Mouse (Mus musculus): Measurements from ENCODE around the gene B3gnt8. TPM values are rescaled to one million over a fixed set of nuclear protein-coding genes. Genes with fewer than 3 reads are reported as not detected.

The B3gnt8 gene
- polyA plus RNA-seq, 1 experiment from 2014 or later, result 1.9 TPM

DNA sequence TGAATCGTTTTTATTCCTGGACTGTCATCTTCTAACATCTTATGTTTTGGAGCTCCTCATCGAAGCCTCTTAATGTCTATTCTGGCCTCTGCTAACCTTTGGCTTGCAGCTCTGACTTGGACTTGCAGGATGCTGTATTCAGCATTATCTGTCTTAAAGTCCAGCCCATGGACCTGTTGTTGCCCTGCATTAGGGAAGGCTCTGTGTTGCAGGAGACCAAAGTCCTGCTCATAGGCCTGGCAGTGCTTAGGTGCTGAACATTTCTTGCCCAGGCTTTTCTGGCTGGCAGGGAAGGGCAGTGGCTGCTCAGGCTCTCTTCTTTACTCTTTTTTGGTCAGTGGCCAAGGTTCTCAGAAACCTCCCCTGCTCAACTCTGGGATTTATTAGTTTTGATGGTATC, 19.3 kb upstream of the B3gnt8 start:
- no peaks in the 10 kb centered on the region for H3K9me3 ChIP-seq (replicated peaks)
- no peaks in the 10 kb centered on the region for H3K27me3 ChIP-seq (ENCODE audit: low read depth, poor library complexity, severe bottlenecking)
- no peaks in the 10 kb centered on the region for H3K4me1 ChIP-seq
- H3K36me3 ChIP-seq, result no peaks in the 10 kb centered on the region
- 89% methylated on average over 2 of the region's 2 CpGs for WGBS
- no peak overlapping the region for H3K4me3 ChIP-seq
- DNase-seq (ENCODE audit: low spot score), result no peak
- no peak overlapping the region for H3K27ac ChIP-seq

DNA sequence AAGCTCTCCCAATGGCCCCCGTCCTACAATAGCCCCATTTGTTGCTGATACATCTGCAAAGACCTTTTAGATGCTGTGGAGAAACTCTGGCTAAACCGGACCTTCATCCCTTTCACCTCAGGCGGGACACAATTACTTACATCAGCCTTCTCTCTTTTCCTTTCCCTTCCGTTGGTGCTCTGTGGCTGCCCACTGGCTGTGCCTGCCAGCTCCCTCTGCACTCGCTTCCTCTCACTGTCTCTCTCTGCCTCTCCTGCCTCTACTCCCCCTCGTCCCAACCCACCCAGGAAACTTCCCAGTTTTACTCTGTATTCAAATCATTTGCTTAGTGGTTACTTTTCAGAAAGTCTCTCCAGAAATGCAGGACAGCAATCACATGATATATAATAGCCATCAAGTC, 16.4 kb upstream of the B3gnt8 start:
- no peak overlapping the region for H3K27ac ChIP-seq
- no peaks in the 10 kb centered on the region for H3K36me3 ChIP-seq
- no peaks in the 10 kb centered on the region for H3K4me1 ChIP-seq
- no peaks in the 10 kb centered on the region for H3K9me3 ChIP-seq (replicated peaks)
- 48% methylated on average over 6 of the region's 6 CpGs for WGBS
- no peaks in the 10 kb centered on the region for H3K27me3 ChIP-seq (ENCODE audit: low read depth, poor library complexity, severe bottlenecking)
- DNase-seq (ENCODE audit: low spot score), result no peak
- no peak overlapping the region for H3K4me3 ChIP-seq

DNA sequence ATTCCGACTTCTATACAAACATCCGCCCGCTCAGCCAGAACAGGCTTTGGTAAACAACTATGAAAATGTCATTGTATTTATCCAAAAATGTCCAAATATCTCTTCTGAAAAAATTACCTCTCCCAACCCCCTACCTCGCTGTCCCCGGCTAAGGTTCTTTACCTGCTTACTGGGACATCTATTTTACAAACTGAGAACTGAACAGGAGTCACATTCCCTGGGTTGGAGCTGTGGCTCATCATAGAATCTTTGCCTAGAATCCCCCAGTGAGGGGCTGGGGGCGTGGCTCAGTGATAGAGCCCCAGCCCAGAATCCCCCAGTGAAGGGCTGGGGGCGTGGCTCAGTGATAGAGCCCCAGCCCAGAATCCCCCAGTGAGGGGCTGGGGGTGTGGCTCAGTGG, 15.0 kb upstream of the B3gnt8 start:
- no peak for DNase-seq (ENCODE audit: low spot score)
- Histone ChIP-seq H3K27ac (no peak overlapping the region), H3K27me3 (ENCODE audit: low read depth, poor library complexity, severe bottlenecking) (no peaks in the 10 kb centered on the region), H3K9me3 (replicated peaks) (no peaks in the 10 kb centered on the region), H3K36me3 (no peaks in the 10 kb centered on the region), H3K4me3 (no peak overlapping the region), H3K4me1 (no peaks in the 10 kb centered on the region)
- 58% methylated on average over 7 of the region's 7 CpGs for WGBS

DNA sequence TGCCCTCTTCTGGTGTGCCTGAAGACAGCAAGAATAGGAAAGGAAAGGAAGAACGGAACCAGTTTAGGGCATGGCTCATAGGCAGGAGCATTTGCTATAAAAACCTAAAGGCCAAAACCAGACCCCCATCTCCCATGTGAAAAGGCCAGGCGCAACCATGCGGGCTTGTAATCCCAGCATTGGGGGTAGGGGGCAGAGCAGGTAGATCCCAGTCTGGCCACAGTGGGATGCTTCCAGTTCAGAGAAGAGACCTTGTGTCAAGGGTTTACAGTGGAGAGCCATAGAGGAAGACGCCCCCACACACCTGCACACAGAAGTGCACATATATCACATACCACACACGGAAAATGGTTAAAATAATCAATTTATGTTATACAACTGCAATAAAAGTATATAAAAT, 12.4 kb upstream of the B3gnt8 start:
- Histone ChIP-seq H3K4me1 (no peaks in the 10 kb centered on the region), H3K27ac (no peak overlapping the region), H3K4me3 (no peak overlapping the region), H3K36me3 (no peaks in the 10 kb centered on the region), H3K9me3 (replicated peaks) (no peaks in the 10 kb centered on the region), H3K27me3 (ENCODE audit: low read depth, poor library complexity, severe bottlenecking) (no peaks in the 10 kb centered on the region)
- DNase-seq (ENCODE audit: low spot score), result no peak
- WGBS, result 90% methylated on average over 5 of the region's 5 CpGs

DNA sequence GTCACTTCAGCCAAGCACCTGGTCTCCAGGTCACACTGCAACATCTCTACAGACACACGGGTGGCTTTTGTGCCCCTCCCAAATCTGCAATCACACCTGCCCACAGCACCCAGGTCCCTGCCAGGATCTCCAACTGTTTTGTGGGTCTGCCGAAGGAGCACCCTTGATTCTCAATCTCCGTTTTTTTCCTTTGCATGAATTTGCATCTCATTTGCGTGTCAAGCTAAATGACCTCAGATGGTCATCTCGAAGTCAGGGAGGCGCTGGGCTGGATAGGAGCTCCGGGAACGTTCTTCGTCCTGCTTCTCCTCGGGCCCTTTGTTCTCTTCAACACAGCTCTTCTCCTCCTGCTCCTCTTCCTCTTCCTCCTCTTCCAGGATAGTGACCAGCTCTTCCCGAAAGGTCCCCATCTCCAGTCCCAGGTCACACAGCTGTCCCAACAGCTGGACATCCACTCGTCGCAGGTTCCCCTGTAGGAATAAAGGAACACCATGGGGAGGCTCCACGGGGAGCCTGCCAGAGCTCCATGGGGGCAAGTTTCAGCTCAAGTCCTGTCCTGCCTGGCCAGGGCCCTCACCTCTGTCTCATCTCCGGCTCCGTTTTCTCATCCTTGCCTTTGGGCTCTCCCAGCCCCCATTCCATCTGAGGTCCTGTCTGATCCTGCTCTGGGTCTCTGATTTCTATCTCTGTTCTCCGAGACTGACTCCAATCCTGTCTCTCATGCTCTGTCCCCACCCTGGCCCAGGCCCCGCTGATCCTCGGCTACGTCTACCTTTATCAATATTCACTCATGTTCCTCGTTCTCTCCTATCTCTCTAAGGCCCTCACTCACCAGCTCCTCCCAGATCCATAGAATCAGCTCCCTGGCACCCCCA, 11.4 kb upstream of the B3gnt8 start:
- Histone ChIP-seq H3K4me3 (no peak overlapping the region), H3K27ac (no peak overlapping the region; the same call in 1 of the 2 replicates), H3K4me1 (peaks cover 4% of the 10 kb centered on the region), H3K36me3 (no peaks in the 10 kb centered on the region), H3K9me3 (replicated peaks) (no peaks in the 10 kb centered on the region), H3K27me3 (ENCODE audit: low read depth, poor library complexity, severe bottlenecking) (no peaks in the 10 kb centered on the region)
- DNase-seq (ENCODE audit: low spot score), result no peak
- WGBS, result 78% methylated on average over 21 of the region's 21 CpGs

DNA sequence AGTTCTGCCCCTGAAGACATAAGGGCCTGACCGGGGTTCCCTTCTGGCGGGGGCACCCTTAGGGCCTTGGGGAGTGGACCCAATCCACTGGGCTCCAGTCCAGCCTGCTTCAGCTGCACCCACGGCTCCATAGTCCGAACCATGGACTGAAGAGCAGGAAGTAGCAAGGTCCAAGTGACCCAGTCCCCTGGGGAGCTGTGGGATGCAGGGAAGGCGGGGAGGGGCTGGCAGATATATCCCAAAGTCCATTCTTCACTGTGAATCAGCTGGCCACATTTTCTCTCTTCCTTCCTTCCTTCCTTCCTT, 10.8 kb upstream of the B3gnt8 start, which contains the start of gene Erich4:
Erich4 (minus strand) TSS at position 187 of the 306 bp plus-strand sequence.
- 86% methylated on average over 5 of the region's 5 CpGs for WGBS
- no peak for DNase-seq (ENCODE audit: low spot score)

DNA sequence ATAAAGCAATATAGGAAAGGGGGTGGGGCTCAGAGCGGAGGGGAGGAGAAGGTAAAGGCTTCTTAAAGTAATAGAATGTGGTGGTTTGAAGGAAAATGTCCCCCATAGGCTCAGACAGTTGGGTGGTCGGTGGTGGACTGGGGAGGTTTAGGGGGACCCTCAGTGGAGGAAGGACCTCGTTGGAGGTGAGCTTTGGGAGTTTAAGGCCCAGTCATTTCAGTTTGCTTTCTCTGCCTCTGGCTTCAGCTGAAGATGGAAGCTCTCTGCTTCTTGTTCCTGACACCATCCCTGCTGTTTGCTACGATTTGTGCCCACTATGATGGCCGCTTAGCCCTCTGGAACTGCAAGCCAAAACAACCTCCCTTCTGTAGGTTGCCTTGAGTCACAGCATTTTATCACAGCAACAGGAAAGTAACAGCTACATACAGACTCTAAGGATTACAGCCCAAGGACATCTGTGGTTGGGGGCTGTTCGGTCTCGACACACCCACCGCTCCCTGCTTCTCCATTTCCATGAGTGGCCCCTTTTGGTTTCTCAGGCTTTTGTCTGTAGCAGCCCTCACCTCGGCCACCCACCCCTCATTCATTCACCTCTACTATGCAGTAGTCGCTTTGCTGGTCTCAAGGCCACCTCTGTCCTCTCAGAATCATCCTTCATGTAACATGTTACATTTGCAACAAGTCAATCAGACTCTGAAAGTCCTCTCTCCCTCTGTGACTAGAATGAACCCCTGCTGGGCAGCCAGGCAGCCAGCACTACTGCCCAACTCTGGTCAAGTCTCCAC, 8.9 kb upstream of the B3gnt8 start:
- Histone ChIP-seq H3K27me3 (ENCODE audit: low read depth, poor library complexity, severe bottlenecking) (no peaks in the 10 kb centered on the region), H3K4me3 (no peak overlapping the region), H3K9me3 (replicated peaks) (no peaks in the 10 kb centered on the region), H3K27ac (no peak overlapping the region), H3K4me1 (peaks cover 6% of the 10 kb centered on the region), H3K36me3 (peaks cover 20% of the 10 kb centered on the region)
- DNase-seq (ENCODE audit: low spot score), result no peak
- 79% methylated on average over 10 of the region's 10 CpGs for WGBS

More for the DNA sequence above, 10.8 kb upstream of the B3gnt8 start, which contains the start of gene Erich4:
- Histone ChIP-seq H3K9me3 (replicated peaks) (no peaks in the 10 kb centered on the region), H3K27ac (no peak within 1 kb of the TSS; the same call in 1 of the 2 replicates), H3K4me3 (no peak within 1 kb of the TSS), H3K4me1 (peaks cover 6% of the 10 kb centered on the region), H3K36me3 (peaks cover under 1% of the 10 kb centered on the region; the same call in 1 of the 2 replicates), H3K27me3 (ENCODE audit: low read depth, poor library complexity, severe bottlenecking) (no peaks in the 10 kb centered on the region)

DNA sequence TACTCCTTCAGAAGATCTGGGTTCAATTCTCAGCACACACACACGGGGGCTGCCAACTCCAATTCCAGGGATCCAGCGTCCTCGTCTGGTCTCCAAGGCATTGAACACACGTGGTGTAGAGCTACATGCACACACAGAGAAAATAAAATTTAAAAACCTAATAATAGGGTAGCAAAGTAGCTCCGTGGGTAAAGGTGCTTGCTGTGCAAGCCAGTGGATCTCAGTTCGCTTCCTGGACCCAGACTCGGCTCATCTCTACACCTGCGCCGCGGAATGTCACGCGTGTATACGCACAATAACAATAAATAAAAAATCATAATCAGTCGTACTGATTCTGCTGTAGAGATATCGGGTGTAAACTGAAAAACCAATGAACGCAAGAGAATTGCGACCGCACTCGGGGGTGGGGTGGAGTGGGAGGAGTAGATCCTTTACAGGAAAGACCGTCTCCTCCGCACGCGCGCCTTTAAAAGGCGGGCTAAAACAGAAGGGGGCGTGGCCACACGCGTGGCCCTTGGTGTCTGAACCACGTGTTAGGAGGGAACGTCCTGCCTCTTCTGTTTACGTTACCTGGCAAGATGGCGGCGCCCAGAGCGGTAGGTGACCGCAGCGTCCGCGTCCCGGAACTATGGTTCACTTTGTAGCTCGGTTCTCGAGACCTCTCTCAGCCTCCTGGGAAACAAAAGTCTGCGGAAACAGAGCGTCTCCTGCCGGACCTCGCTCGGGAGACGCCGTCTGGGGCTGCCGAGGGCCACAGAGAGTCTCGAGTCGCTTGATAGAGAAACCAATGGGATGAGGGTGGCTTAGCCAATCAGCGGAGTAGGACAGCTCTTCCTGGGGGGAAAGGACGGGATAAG, 7.4 kb upstream of the B3gnt8 start, which contains the start of gene Dmac2:
Dmac2 (plus strand) TSS at position 550 of the 857 bp plus-strand sequence.
- Histone ChIP-seq H3K27me3 (ENCODE audit: low read depth, poor library complexity, severe bottlenecking) (no peaks in the 10 kb centered on the region), H3K9me3 (replicated peaks) (no peaks in the 10 kb centered on the region), H3K4me1 (peaks cover 6% of the 10 kb centered on the region), H3K4me3 (peak within 1 kb of the TSS; percentile 75), H3K27ac (peak within 1 kb of the TSS; percentile 79), H3K36me3 (peaks cover 33% of the 10 kb centered on the region)
- DNase-seq (ENCODE audit: low spot score), result peak; percentile 94
- WGBS, result 2% methylated on average over 53 of the region's 53 CpGs

DNA sequence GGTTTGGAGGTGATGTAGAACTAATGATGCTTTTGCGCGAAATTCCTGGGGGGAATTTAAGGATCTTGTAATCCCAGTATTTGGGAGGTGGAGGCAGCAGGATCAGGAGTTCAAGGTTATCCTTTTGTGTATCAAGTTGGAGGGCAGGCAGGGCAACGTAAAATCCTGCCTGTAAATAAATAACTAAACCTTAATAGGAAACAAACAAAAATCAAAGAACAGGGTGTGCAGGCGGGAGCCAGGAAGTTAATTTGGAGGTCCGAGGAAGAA, 6.8 kb upstream of the B3gnt8 start:
- 21% methylated on average over 5 of the region's 5 CpGs for WGBS
- H3K27ac ChIP-seq, result peak overlapping the region; percentile 79

DNA sequence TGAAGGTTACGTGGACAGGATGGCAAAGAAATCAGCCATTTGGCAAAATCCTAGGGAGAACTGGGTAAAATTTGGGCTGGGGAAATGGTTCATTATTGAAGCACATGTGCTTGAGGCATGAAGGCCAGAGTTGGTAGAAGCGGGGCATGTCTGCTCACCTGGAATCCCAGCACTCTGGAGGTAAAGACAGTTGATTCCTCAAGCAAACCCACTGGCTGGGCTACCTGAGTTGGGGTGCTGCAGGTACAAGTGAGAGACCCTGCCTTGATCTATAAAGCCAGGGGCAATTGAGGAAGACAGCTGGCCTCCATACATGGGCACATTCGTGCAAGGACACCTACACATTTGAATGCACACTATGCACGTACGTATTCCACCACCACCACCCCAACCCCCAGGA, 6.4 kb upstream of the B3gnt8 start:
- Histone ChIP-seq H3K4me1 (peaks cover 6% of the 10 kb centered on the region), H3K27ac (no peak overlapping the region), H3K9me3 (replicated peaks) (no peaks in the 10 kb centered on the region), H3K27me3 (ENCODE audit: low read depth, poor library complexity, severe bottlenecking) (no peaks in the 10 kb centered on the region), H3K4me3 (peak overlapping the region; percentile 75), H3K36me3 (peaks cover 43% of the 10 kb centered on the region)
- WGBS, result 91% methylated on average over 5 of the region's 5 CpGs
- DNase-seq (ENCODE audit: low spot score), result no peak

More for the DNA sequence above, 6.8 kb upstream of the B3gnt8 start:
- Histone ChIP-seq H3K4me3 (peak overlapping the region; percentile 75), H3K4me1 (peaks cover 6% of the 10 kb centered on the region), H3K36me3 (peaks cover 38% of the 10 kb centered on the region), H3K9me3 (replicated peaks) (no peaks in the 10 kb centered on the region), H3K27me3 (ENCODE audit: low read depth, poor library complexity, severe bottlenecking) (no peaks in the 10 kb centered on the region)
- no peak for DNase-seq (ENCODE audit: low spot score)

DNA sequence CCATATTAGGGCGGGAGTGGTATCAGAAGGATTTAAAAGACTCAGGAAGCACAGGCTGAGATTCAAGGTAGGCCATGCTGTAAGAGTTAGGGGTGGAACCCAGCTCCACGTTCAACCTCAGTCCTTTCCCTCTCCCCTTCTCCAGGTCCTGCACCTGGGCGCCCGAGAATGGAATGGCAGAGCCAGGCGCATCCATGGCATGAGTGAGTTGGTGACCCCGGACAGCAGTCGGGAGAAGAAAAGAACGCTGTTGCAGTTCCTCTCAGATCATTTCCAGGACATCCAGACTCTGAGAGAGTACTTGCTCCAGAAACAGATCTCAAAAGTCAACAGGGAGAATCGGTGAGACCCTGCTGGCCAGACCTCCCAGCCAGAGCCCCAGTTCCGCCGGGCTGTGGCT, 5.7 kb upstream of the B3gnt8 start:
- no peak overlapping the region for H3K4me3 ChIP-seq
- peaks cover 6% of the 10 kb centered on the region for H3K4me1 ChIP-seq
- 91% methylated on average over 11 of the region's 11 CpGs for WGBS
- DNase-seq (ENCODE audit: low spot score), result no peak
- no peak overlapping the region for H3K27ac ChIP-seq
- no peaks in the 10 kb centered on the region for H3K9me3 ChIP-seq (replicated peaks)
- H3K36me3 ChIP-seq, result peaks cover 49% of the 10 kb centered on the region
- no peaks in the 10 kb centered on the region for H3K27me3 ChIP-seq (ENCODE audit: low read depth, poor library complexity, severe bottlenecking)

DNA sequence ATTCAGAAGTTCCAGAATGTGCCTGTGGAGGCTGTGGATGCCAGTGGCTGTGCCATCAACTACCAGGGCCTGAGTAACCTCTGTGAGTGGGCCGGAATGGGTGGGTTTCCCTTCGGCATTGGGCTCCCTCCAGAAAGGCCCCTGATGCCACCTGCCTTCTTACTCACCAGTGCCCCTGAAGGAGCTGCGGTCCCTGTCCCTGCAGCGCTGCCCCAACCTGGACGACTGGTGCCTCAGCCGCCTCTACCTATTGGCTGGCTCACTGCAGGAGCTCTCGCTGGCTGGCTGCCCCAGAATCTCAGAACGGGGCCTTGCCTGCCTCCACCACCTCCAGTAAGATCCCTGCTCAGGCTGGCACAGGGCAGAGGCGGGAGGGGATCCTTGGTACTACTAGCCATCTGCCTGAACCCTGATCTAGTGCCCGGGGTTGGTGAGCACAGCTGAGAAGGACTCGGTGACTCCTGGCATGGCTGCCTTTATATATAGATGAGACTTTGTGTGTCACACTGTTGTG, 2.5 kb upstream of the B3gnt8 start:
- H3K36me3 ChIP-seq, result peaks cover 53% of the 10 kb centered on the region

More for the DNA sequence above, 2.5 kb upstream of the B3gnt8 start:
- H3K4me3 ChIP-seq, result no peak overlapping the region
- WGBS, result 88% methylated on average over 11 of the region's 11 CpGs
- peaks cover 27% of the 10 kb centered on the region for H3K4me1 ChIP-seq
- no peak overlapping the region for H3K27ac ChIP-seq
- DNase-seq (ENCODE audit: low spot score), result no peak
- H3K27me3 ChIP-seq (ENCODE audit: low read depth, poor library complexity, severe bottlenecking), result peaks cover 24% of the 10 kb centered on the region
- H3K9me3 ChIP-seq (replicated peaks), result no peaks in the 10 kb centered on the region

Data from limb, embryonic 10.5 days (tissue).